Mouse (Mus musculus) C2C12 (cell line): ENCODE measurements around the gene Rarg.

Source experiments
- CTCF ChIP-seq: IDR thresholded peaks from one replicate; pipeline ENCODE4 v1.5.1; 2011; ENCODE audit not compliant: control insufficient read depth, insufficient read depth, insufficient read length
- MAX ChIP-seq: IDR thresholded peaks from one replicate; pipeline ENCODE4 v1.6.1; 2011; ENCODE audit warnings: mild to moderate bottlenecking, control low read depth
- MYOG ChIP-seq: IDR thresholded peaks from one replicate; pipeline ENCODE4 v1.6.1; 2011; ENCODE audit not compliant: control insufficient read depth, insufficient read length; ENCODE audit errors: extremely low read depth
- USF1 ChIP-seq: IDR thresholded peaks from one replicate; pipeline ENCODE4 v1.6.1; 2011; ENCODE audit warnings: low read depth, mild to moderate bottlenecking, control low read depth, moderate library complexity

DNA sequence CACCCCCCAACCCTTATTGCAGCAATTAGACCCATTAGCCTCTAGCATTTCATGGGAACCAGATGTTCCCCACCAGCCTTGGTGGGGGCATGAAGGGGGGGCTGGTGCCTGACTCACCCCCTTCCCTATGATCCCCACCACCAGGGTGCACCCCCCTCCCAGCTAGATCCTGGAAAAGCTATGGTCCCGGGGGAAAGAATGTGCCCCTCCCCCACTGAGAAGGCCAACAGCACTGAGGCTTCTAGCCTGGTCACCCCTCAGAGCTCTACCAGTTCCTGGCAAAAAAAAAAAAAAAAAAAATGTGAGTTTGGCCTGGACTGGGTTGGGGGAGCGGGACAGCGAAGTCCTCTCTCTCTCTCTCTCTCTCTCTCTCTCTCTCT is 8.5 kb downstream of the Rarg start:
- TF ChIP-seq MYOG (no peak), CTCF (no peak), USF1 (no peak), MAX (no peak)
